Mouse (Mus musculus) liver, adult 2 months (tissue): ENCODE measurements around the gene Rab10.

Experiments used
- CTCF ChIP-seq: fragments of 200-500 bp; IDR thresholded peaks from 2 replicates; pipeline ENCODE4 v1.5.1; 2011; ENCODE audit warnings: low read depth, low read length, control low read depth
- POLR2A ChIP-seq: fragments of 200-500 bp; IDR thresholded peaks from 2 replicates; pipeline ENCODE4 v1.6.1; 2011; ENCODE audit warnings: low read length, control low read depth; ENCODE audit not compliant: insufficient read depth; ENCODE audit errors: extremely low read depth

GRCm38 (mm10) chr12:3316937-3317336 is 7.2 kb upstream of the Rab10 start:
- TF ChIP-seq CTCF (no peak), POLR2A (no peak)
